Mouse (Mus musculus) splenic B cell, adult 2 months (primary cell): Measurements from ENCODE around the gene Epha10.
"Not testable (repeated sequence)": the region's sequence is repeated elsewhere in the genome, so short reads cannot be mapped to it uniquely, and the experiment has no call there.

ENCODE experiments used
- DNase-seq: peaks from one replicate; pipeline ENCODE4 v3.0.0-alpha.2; 2011; ENCODE audit warnings: low read depth, low spot score
- H3K27me3 ChIP-seq: 2 replicates; pipeline ENCODE4 v1.6.1; 2012; ENCODE audit warnings: mild to moderate bottlenecking, low read length, moderate library complexity, mixed read lengths; ENCODE audit not compliant: control insufficient read depth, poor library complexity, insufficient read depth, severe bottlenecking
- H3K36me3 ChIP-seq: 2 replicates; pipeline ENCODE4 v1.6.1; 2012; ENCODE audit warnings: mild to moderate bottlenecking, low read length, moderate library complexity, mixed read lengths; ENCODE audit not compliant: control insufficient read depth, poor library complexity, insufficient read depth, severe bottlenecking

Gene Epha10

GRCm38 (mm10) chr4:124936613-124937471 lies 56.1 kb downstream of the Epha10 start, which contains the start of gene 9930104L06Rik:
TSS of gene 9930104L06Rik (plus strand) at chr4:124937048.
- 0 out of 2 replicates have a peak, but pooled peaks cover 3% of the 10 kb centered on the region for H3K36me3 ChIP-seq

DNA sequence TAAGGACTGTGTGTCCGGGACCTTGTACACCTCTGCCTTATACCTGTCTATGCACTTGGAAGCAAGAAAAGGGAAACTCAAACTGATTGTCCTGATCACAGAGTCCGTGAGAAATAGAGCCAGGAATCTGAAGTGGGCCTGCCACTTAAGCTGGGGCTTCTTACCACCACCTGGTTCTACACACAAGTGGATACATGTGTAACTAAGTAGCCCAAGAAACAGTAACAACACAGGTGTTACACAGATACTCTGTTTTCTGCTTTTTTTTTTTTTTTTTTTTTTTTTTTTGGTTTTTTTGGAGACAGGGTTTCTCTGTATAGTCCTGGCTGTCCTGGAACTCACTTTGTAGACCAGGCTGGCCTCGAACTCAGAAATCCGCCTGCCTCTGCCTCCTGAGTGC lies 58.5 kb downstream of the Epha10 start, which contains the start of gene Cdca8:
Cdca8 (minus strand) TSS at position 101 of the 400 bp plus-strand sequence.
- not testable (repeated sequence) for DNase-seq, H3K36me3 ChIP-seq, H3K27me3 ChIP-seq

More at GRCm38 (mm10) chr4:124936613-124937471, 56.1 kb downstream of the Epha10 start, which contains the start of gene 9930104L06Rik:
- no peaks in the 10 kb centered on the region for H3K27me3 ChIP-seq
- DNase-seq: peak; percentile 97

DNA sequence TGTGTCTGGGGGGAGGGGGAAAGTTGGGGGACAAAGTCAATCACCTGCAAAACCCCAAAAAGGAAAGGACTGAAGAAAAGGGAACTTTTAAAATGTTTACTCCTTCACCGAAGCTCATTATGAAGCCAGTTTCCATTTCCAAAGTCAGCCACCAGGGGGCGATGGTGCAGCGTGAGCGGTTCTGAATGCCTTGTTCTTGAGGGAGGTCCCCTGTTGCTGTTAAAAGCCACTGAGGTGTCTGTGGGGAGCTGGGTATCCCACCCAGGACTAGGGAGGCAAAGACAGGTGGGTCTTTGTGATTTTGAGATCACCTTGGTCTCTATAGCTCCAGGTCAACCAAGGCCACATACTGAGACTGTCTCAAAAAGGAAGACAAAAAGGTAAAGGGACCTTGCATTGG lies 62.3 kb downstream of the Epha10 start:
- peak; percentile 88 for DNase-seq
- Histone ChIP-seq H3K36me3 (0 out of 2 replicates have a peak, but pooled peaks cover 3% of the 10 kb centered on the region), H3K27me3 (no peaks in the 10 kb centered on the region)

GRCm38 (mm10) chr4:124943781-124944180 lies 63.1 kb downstream of the Epha10 start:
- H3K27me3 ChIP-seq: no peaks in the 10 kb centered on the region
- H3K36me3 ChIP-seq: peaks cover 3% of the 10 kb centered on the region; the same call in 1 of the 2 replicates
- DNase-seq: no peak

- Histone ChIP-seq H3K36me3 (no peaks in the 10 kb centered on the region; the same call in 1 of the 2 replicates), H3K27me3 (no peaks in the 10 kb centered on the region)
- DNase-seq: no peak
These were observed 64.3 kb downstream of the Epha10 start for GRCm38 (mm10) chr4:124944961-124945360.

GRCm38 (mm10) chr4:124949488-124949887 lies 68.8 kb downstream of the Epha10 start:
- no peaks in the 10 kb centered on the region; the same call in 1 of the 2 replicates for H3K36me3 ChIP-seq
- no peak for DNase-seq
- no peaks in the 10 kb centered on the region for H3K27me3 ChIP-seq

DNA sequence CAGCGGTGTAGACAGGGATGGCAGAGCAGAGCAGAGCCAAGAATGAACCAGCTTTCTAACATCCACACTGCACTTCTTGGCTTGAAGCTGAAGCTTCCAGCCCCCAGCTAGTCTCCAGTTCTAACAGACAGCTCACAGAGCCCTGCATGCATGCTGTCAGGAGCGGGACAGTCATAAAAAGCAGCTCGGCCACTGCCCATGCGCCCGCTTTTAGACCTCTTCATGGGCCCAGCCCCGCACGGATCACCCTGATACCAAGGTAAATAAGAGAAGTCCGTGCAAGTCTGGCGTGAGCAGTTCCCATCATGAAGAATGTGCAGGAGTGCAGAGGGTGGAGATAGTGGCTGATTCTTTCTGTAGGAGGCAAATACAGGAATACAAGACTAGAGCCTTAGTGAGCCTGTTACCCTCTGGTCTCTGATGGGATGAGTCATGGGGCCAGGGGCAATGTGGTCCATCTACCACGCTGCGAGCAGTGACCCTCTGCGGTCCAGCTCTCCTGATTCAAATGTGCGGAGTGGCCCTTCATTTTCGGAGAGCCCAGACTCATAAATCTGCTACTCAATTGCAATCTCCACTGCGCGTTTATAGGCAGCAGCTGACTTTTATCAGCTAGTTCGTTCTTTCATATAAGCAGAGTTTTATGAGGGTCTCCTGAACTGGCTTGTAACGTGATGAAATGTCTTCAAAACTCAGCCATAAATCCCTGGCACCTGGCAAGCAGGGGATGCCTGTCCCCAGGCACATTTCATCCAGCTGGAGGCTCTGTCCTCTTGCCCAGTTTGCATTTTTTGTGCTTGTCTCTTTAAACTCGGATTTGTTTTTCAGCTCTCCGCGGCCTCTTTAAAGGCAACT lies 69.7 kb downstream of the Epha10 start:
- DNase-seq: no peak
- H3K27me3 ChIP-seq: no peaks in the 10 kb centered on the region
- no peaks in the 10 kb centered on the region; the same call in 1 of the 2 replicates for H3K36me3 ChIP-seq

DNA sequence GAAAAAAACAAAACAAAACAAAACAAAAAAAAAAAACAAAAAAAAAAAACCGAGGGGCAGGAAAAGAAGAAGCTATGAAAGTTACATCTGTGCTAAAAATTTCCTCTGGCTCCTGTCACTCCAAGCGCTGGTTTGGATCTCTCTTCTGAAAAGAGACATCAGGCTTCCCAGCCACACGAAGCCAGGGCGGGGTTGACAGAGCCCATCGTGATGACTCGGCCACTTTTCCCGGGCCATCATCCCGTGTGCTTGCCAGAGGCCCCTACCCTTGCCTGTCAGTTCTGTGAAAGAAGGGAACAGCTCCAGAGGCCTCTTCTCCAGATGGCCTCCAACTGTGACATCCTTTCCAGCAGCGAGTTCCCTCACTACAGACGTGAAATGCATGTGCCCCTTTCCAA lies 70.3 kb downstream of the Epha10 start:
- Histone ChIP-seq H3K36me3 (no peaks in the 10 kb centered on the region; the same call in 1 of the 2 replicates), H3K27me3 (no peaks in the 10 kb centered on the region)
- DNase-seq: no peak

DNA sequence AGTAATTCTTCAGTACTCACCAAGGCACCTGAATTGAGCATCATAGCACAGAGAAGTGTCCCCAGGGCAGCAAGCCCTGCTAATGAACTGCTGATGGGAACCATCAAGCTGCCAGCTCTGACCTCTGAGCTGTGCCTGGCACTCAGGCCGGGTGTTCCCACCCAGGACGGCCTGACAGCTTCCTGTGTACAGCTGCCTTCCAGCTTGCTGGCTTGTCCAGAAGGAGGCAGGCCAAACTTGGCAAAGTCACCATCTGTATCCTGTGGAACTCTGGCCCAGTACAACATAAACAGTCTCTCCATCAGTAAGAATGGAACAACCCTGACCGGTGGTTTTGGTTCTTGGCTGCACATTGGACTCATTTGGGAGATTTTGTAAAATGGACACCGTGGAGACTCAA lies 72.8 kb downstream of the Epha10 start:
- no peaks in the 10 kb centered on the region for H3K36me3 ChIP-seq
- no peaks in the 10 kb centered on the region for H3K27me3 ChIP-seq
- no peak for DNase-seq

GRCm38 (mm10) chr4:124957284-124957683 lies 76.6 kb downstream of the Epha10 start:
- Histone ChIP-seq H3K27me3 (no peaks in the 10 kb centered on the region), H3K36me3 (no peaks in the 10 kb centered on the region)
- no peak for DNase-seq

GRCm38 (mm10) chr4:124959062-124959461 lies 78.4 kb downstream of the Epha10 start:
- Histone ChIP-seq H3K36me3 (no peaks in the 10 kb centered on the region), H3K27me3 (no peaks in the 10 kb centered on the region)
- no peak for DNase-seq

DNA sequence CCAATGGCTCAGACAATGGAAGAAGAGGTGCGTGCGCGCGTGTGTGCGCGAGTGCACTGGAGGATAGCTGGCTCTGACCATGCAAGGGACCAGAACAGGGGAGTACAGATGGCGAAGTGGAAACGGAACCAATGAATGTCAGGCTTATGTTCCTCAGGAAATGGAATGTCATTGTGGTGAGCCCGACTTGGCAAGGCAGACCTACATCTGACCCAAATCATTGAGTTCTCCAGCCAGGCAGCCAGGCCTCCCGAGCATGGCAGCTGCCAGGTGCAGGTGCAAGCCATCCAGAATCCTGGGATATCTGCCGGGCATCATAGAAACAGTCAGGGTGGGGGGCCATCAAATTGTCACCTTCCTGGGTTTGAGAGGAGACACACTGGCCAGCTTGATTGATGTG lies 80.2 kb downstream of the Epha10 start:
- DNase-seq: no peak
- no peaks in the 10 kb centered on the region for H3K36me3 ChIP-seq
- H3K27me3 ChIP-seq: no peaks in the 10 kb centered on the region

GRCm38 (mm10) chr4:124962576-124962975 lies 81.9 kb downstream of the Epha10 start:
- no peaks in the 10 kb centered on the region for H3K27me3 ChIP-seq
- no peaks in the 10 kb centered on the region for H3K36me3 ChIP-seq
- DNase-seq: no peak

- no peaks in the 10 kb centered on the region for H3K36me3 ChIP-seq
- DNase-seq: no peak
- no peaks in the 10 kb centered on the region for H3K27me3 ChIP-seq
These were observed 84.4 kb downstream of the Epha10 start for GRCm38 (mm10) chr4:124964912-124965599.
